ENCODE assay signal across 22 mouse cellular contexts in genomic region chr1:78702964-78703285, GRCm38 (mm10). TPM values are rescaled to one million over a fixed set of nuclear protein-coding genes. Genes with fewer than 3 reads are reported as not detected.
DNase-seq lines count a peak whose midpoint lies in the region; ATAC-seq and TF ChIP-seq lines count a peak whose summit lies in the region.
"Had no signal": no experiment of that assay in that cellular context is flagged by ENCODE, and none has a peak within 500 bp of the region (broad histone marks: within the 10 kb centered on the region; RNA-seq: fewer than 3 reads in every experiment).

No protein-coding gene starts in this region.

- WGBS in liver, postnatal 0 days (ENCODE audit: insufficient replicate concordance): 53% methylated on average over 2 of the region's 2 CpGs
- WGBS in liver, embryonic 11.5 days: 82% methylated on average over 2 of the region's 2 CpGs

- no peak overlapping the region for H3K4me2 ChIP-seq in liver, postnatal 0 days (ENCODE audit: low read depth, low read length)
- no peak overlapping the region for H3K4me2 ChIP-seq in liver, embryonic 11.5 days
- H3K4me2 ChIP-seq: forebrain, embryonic 15.5 days; heart, embryonic 15.5 days; hindbrain, embryonic 12.5 days; kidney, embryonic 15.5 days; limb, embryonic 15.5 days; neural tube, embryonic 12.5 days had no signal

- H3K27me3 ChIP-seq in liver, postnatal 0 days (ENCODE audit: insufficient read depth, low read length): no peaks in the 10 kb centered on the region
- H3K27me3 ChIP-seq in liver, embryonic 11.5 days (replicated peaks; ENCODE audit: control insufficient read depth, insufficient read depth, low read length): no peaks in the 10 kb centered on the region
- H3K27me3 ChIP-seq in splenic B cell, adult 2 months (ENCODE audit: control insufficient read depth, insufficient read depth, low read length, poor library complexity, severe bottlenecking): no peaks in the 10 kb centered on the region
- H3K27me3 ChIP-seq: forebrain, embryonic 15.5 days; heart, embryonic 15.5 days; hindbrain, embryonic 12.5 days; kidney, embryonic 15.5 days; limb, embryonic 15.5 days; neural tube, embryonic 12.5 days had no signal

- no peak overlapping the region for H3K9ac ChIP-seq in liver, postnatal 0 days (replicated peaks)
- H3K9ac ChIP-seq in liver, embryonic 11.5 days (ENCODE audit: low read depth, low read length): no peak overlapping the region
- H3K9ac ChIP-seq: forebrain, embryonic 15.5 days; heart, embryonic 15.5 days; hindbrain, embryonic 12.5 days; kidney, embryonic 15.5 days; limb, embryonic 15.5 days; neural tube, embryonic 12.5 days had no signal

- TF ChIP-seq EP300 in liver, postnatal 0 days (IDR thresholded peaks at IDR 0.05; ENCODE audit: low read depth): no peak

- peak; percentile 67 for ATAC-seq in liver, postnatal 0 days
- ATAC-seq in liver, embryonic 11.5 days (replicated peaks; ENCODE audit: low FRiP score): no peak
- ATAC-seq: forebrain, embryonic 15.5 days; inflammation-experienced regulatory T-cells, adult 6 months; midbrain, embryonic 16.5 days had no signal

- TF ChIP-seq CTCF in liver, postnatal 0 days (IDR thresholded peaks at IDR 0.05; ENCODE audit: low read depth): no peak
- TF ChIP-seq CTCF in bone marrow macrophage, adult 2 months (IDR thresholded peaks at IDR 0.05; ENCODE audit: low read depth, low read length): no peak

- no peak for TF ChIP-seq POLR2A in bone marrow macrophage, adult 2 months (IDR thresholded peaks at IDR 0.05; ENCODE audit: borderline replicate concordance, low read depth, low read length)

- peak overlapping the region; percentile 59; the same call in 1 of the 2 replicates for H3K27ac ChIP-seq in liver, postnatal 0 days (ENCODE audit: low read depth)
- no peak overlapping the region for H3K27ac ChIP-seq in liver, embryonic 11.5 days (ENCODE audit: low read depth, low read length)
- H3K27ac ChIP-seq in bone marrow macrophage, adult 2 months (ENCODE audit: insufficient read depth, low read depth, low read length): peak overlapping the region; percentile 89
- H3K27ac ChIP-seq: embryonic facial prominence, embryonic 10.5 days; forebrain, embryonic 15.5 days; heart, embryonic 15.5 days; hindbrain, embryonic 12.5 days; kidney, embryonic 15.5 days; limb, embryonic 15.5 days; neural tube, embryonic 12.5 days had no signal

- H3K4me1 ChIP-seq in liver, postnatal 0 days (ENCODE audit: insufficient read depth): no peaks in the 10 kb centered on the region
- H3K4me1 ChIP-seq in liver, embryonic 11.5 days (replicated peaks; ENCODE audit: control insufficient read depth, insufficient read depth, low read length): no peaks in the 10 kb centered on the region
- H3K4me1 ChIP-seq in bone marrow macrophage, adult 2 months (ENCODE audit: control insufficient read depth, insufficient read depth, low read length): peaks cover 38% of the 10 kb centered on the region
- H3K4me1 ChIP-seq: embryonic facial prominence, embryonic 10.5 days; forebrain, embryonic 15.5 days; hindbrain, embryonic 12.5 days; kidney, embryonic 15.5 days; limb, embryonic 15.5 days; neural tube, embryonic 12.5 days had no signal

- no peaks in the 10 kb centered on the region for H3K9me3 ChIP-seq in liver, postnatal 0 days (ENCODE audit: low read length)
- H3K9me3 ChIP-seq in liver, embryonic 11.5 days (ENCODE audit: control insufficient read depth, low read length): no peaks in the 10 kb centered on the region
- H3K9me3 ChIP-seq: embryonic facial prominence, embryonic 10.5 days; forebrain, embryonic 15.5 days; G1E; heart, embryonic 15.5 days; hindbrain, embryonic 12.5 days; kidney, embryonic 15.5 days; limb, embryonic 15.5 days; neural tube, embryonic 12.5 days had no signal

- H3K36me3 ChIP-seq in liver, postnatal 0 days (replicated peaks; ENCODE audit: insufficient read depth, low read length): peaks cover 39% of the 10 kb centered on the region
- H3K36me3 ChIP-seq in liver, embryonic 11.5 days (ENCODE audit: control insufficient read depth, insufficient read depth, low read length): peaks cover 25% of the 10 kb centered on the region
- H3K36me3 ChIP-seq in splenic B cell, adult 2 months (ENCODE audit: control insufficient read depth, insufficient read depth, low read length, poor library complexity, severe bottlenecking): 0 out of 2 replicates have a peak, but pooled peaks cover 2% of the 10 kb centered on the region

- no peak overlapping the region for H3K4me3 ChIP-seq in liver, postnatal 0 days (ENCODE audit: low read depth, low read length)
- no peak overlapping the region for H3K4me3 ChIP-seq in liver, embryonic 11.5 days (ENCODE audit: low read depth, low read length)
- peak overlapping the region; percentile 24 for H3K4me3 ChIP-seq in bone marrow macrophage, adult 2 months (ENCODE audit: insufficient read depth, low read length)
- H3K4me3 ChIP-seq: embryonic facial prominence, embryonic 10.5 days; erythroblast, embryonic 14.5 days; forebrain, embryonic 15.5 days; heart, embryonic 15.5 days; hindbrain, embryonic 12.5 days; kidney, embryonic 15.5 days; limb, embryonic 15.5 days; neural tube, embryonic 12.5 days had no signal

- peak; percentile 30 for DNase-seq in liver, postnatal 0 days
- no peak for DNase-seq in liver, embryonic 11.5 days (ENCODE audit: low spot score)
- peak; percentile 55 for DNase-seq in lung, postnatal 36 days
- DNase-seq in splenic B cell, adult 2 months (ENCODE audit: low read depth, low spot score): peak; percentile 63
- no peak for DNase-seq in testis, postnatal 14 days (ENCODE audit: low spot score)
- DNase-seq in cerebellum, adult 11 months: no peak
- DNase-seq: cerebellum, adult 11-12 months; cerebellum, postnatal 36 days; right cerebral cortex, postnatal 14 days; thymus, postnatal 25 days had no signal

RNA-seq across cellular contexts. Expression of gene Utp14b, which starts 45.1 kb away (rescaled TPM):
- polyA plus RNA-seq in liver, postnatal 0 days (2015; fragmentation: Nextera tagmentation; extraction: Ambion mirVana): 0.59 and 0.65 TPM in 2 replicates
- polyA plus RNA-seq in liver, embryonic 11.5 days (2014; fragmentation: Nextera tagmentation; extraction: Ambion mirVana): 2.4 and 2.8 TPM in 2 replicates
- polyA plus RNA-seq in bone marrow macrophage, adult 2 months (2012; ENCODE audit: insufficient read depth, insufficient read length, missing spikeins): 4.3 and 4.5 TPM in 2 replicates

RNA-seq across cellular contexts. Expression of gene Acsl3, which starts 45.3 kb away (rescaled TPM):
- polyA plus RNA-seq in liver, postnatal 0 days (2015; fragmentation: Nextera tagmentation; extraction: Ambion mirVana): 7.6 and 8.4 TPM in 2 replicates
- polyA plus RNA-seq in liver, embryonic 11.5 days (2014; fragmentation: Nextera tagmentation; extraction: Ambion mirVana): 45.3 and 54.7 TPM in 2 replicates
- polyA plus RNA-seq in bone marrow macrophage, adult 2 months (2012; ENCODE audit: insufficient read depth, insufficient read length, missing spikeins): 11.4 and 13.9 TPM in 2 replicates

Comparison
In these comparisons a context has a peak if more than half of its experiments do, and no peak if none do; other contexts are left out.
1. DNase-seq: peak in liver, postnatal 0 days (single experiment), lung, postnatal 36 days (single experiment) and splenic B cell, adult 2 months (single experiment); none in liver, embryonic 11.5 days (single experiment), testis, postnatal 14 days (single experiment) and cerebellum, adult 11 months (single experiment).